Mouse (Mus musculus): Measurements from ENCODE around the gene Tbcb.

DNA sequence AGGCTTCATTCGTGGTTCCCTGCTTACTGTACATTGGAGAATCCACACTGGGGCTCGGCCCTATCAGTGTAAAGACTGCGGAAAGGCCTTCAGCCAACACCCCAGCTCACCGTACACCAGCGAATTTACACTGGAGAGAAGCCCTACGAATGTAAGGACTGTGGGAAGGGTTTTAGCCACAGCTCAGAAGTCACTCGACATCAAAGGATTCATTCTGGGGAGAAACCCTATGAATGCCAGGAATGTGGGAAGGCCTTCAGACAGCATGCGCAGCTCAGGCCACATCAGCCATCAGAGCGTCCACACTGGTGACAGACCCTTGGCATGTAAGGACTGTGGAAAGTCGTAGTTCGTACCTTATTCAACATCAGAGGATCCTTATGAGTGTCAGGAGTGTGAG lies 53.8 kb downstream of the Tbcb start:
- TF ChIP-seq CTCF (IDR thresholded peaks at IDR 0.05; ENCODE audit: low read depth) (no peak), EP300 (IDR thresholded peaks at IDR 0.05; ENCODE audit: low read depth) (no peak)
